Mouse (Mus musculus) liver, embryonic 12.5 days (tissue): ENCODE data around the gene Zfp768. TPM values are rescaled to one million over a fixed set of nuclear protein-coding genes. Genes with fewer than 3 reads are reported as not detected.

Experiments
- polyA plus RNA-seq: library from polyadenylated mRNA; unstranded; fragments of >200 nt; fragmentation: Nextera tagmentation; extraction: Ambion mirVana; gene quantifications from 2 replicates; pipeline ENCODE4 v1.2.1, GENCODE M21; 2016

Zfp768 gene
- polyA plus RNA-seq, 1 experiment from 2014 or later = 4.8 TPM

Other genes starting within 250 kb of the Zfp768 start
- 36.5 and 40.3 TPM in 2 replicates for gene Qprt, start 223.4 kb downstream of the Zfp768 start, polyA plus RNA-seq
- gene Spn, start 207.8 kb downstream of the Zfp768 start, polyA plus RNA-seq = 7.3 and 7.4 TPM in 2 replicates
- gene Cd2bp2, start 149.5 kb downstream of the Zfp768 start, polyA plus RNA-seq = 35.0 and 36.0 TPM in 2 replicates
- gene Tbc1d10b, start 137.1 kb downstream of the Zfp768 start, polyA plus RNA-seq = 26.7 and 30.9 TPM in 2 replicates
- gene Mylpf, start 136.7 kb downstream of the Zfp768 start, polyA plus RNA-seq = 37.6 and 41.4 TPM in 2 replicates
- gene Zfp553, start 112.5 kb downstream of the Zfp768 start, polyA plus RNA-seq = 13.7 and 14.2 TPM in 2 replicates
- 10.6 and 13.6 TPM in 2 replicates for gene Sept1, start 112.5 kb downstream of the Zfp768 start, polyA plus RNA-seq
- gene Zfp771, start 101.3 kb downstream of the Zfp768 start, polyA plus RNA-seq = 30.0 and 31.6 TPM in 2 replicates
- gene Dctpp1, start 84.9 kb downstream of the Zfp768 start, polyA plus RNA-seq = 163 and 167 TPM in 2 replicates
- 170 and 172 TPM in 2 replicates for gene Sephs2, start 71.5 kb downstream of the Zfp768 start, polyA plus RNA-seq
- gene Itgal, start 49.3 kb downstream of the Zfp768 start, polyA plus RNA-seq = 6.0 and 6.3 TPM in 2 replicates
- gene Zfp747, start 30.5 kb upstream of the Zfp768 start, polyA plus RNA-seq = 3.9 and 4.1 TPM in 2 replicates
- 2.1 and 2.4 TPM in 2 replicates for gene 9130019O22Rik, start 41.6 kb upstream of the Zfp768 start, polyA plus RNA-seq
- gene E430018J23Rik, start 48.0 kb upstream of the Zfp768 start, polyA plus RNA-seq = 1.7 and 1.8 TPM in 2 replicates
- 2.4 and 2.5 TPM in 2 replicates for gene Zfp764, start 61.2 kb upstream of the Zfp768 start, polyA plus RNA-seq
- gene Zfp688, start 76.5 kb upstream of the Zfp768 start, polyA plus RNA-seq = 11.0 and 11.6 TPM in 2 replicates
- gene Zfp689, start 103.6 kb upstream of the Zfp768 start, polyA plus RNA-seq = 3.1 and 3.3 TPM in 2 replicates
- 29.6 and 31.0 TPM in 2 replicates for gene Prr14, start 114.0 kb upstream of the Zfp768 start, polyA plus RNA-seq
- gene Fbrs, start 133.6 kb upstream of the Zfp768 start, polyA plus RNA-seq = 6.9 and 8.1 TPM in 2 replicates
- gene Srcap, start 166.4 kb upstream of the Zfp768 start, polyA plus RNA-seq = 38.2 and 38.8 TPM in 2 replicates
- gene Gm42715, start 174.0 kb upstream of the Zfp768 start, polyA plus RNA-seq = 7.9 and 8.8 TPM in 2 replicates
- gene Tmem265, start 215.8 kb upstream of the Zfp768 start, polyA plus RNA-seq = 1.7 and 2.9 TPM in 2 replicates
- 23.1 and 26.7 TPM in 2 replicates for gene Phkg2, start 227.8 kb upstream of the Zfp768 start, polyA plus RNA-seq
- 7.9 and 8.8 TPM in 2 replicates for gene Ccdc189, start 243.0 kb upstream of the Zfp768 start, polyA plus RNA-seq
- gene Rnf40, start 243.2 kb upstream of the Zfp768 start, polyA plus RNA-seq = 36.3 and 36.9 TPM in 2 replicates